In genomic region chr5:75921730-75922387, GRCm38 (mm10) we compare ENCODE assay signal across 13 mouse cellular contexts. TPM values are rescaled to one million over a fixed set of nuclear protein-coding genes. Genes with fewer than 3 reads are reported as not detected.
DNase-seq lines count a peak whose midpoint lies in the region; TF ChIP-seq lines count a peak whose summit lies in the region.
"Had no signal": no experiment of that assay in that cellular context is flagged by ENCODE, and none has a peak within 500 bp of the region (broad histone marks: within the 10 kb centered on the region; RNA-seq: fewer than 3 reads in every experiment).

No protein-coding gene starts in this region.

- H3K36me3 ChIP-seq in kidney, adult 2 months (ENCODE audit: control insufficient read depth, insufficient read depth, low read length): no peaks in the 10 kb centered on the region
- H3K36me3 ChIP-seq: heart, embryonic 12.5 days had no signal

- 37% methylated on average over 12 of the region's 12 CpGs for WGBS in kidney, adult 2 months

- no peak for DNase-seq in gastrocnemius, adult 2 months
- no peak for DNase-seq in gastrocnemius, adult 8-10 months (ENCODE audit: low spot score in 2 of 2)
- no peak for DNase-seq in kidney, adult 2 months
- no peak for DNase-seq in kidney, adult 8-10 months
- DNase-seq in testis, postnatal 10 days (ENCODE audit: low spot score): peak; percentile 32
- DNase-seq in testis, postnatal 14 days (ENCODE audit: low spot score): no peak
- no peak for DNase-seq in left cerebral cortex, postnatal 36 days (ENCODE audit: low spot score in 2 of 2)
- no peak for DNase-seq in layer of hippocampus, adult 9-10 months (ENCODE audit: low spot score)
- DNase-seq: right cerebral cortex, postnatal 14 days; thymus, postnatal 14 days had no signal

- TF ChIP-seq CTCF in gastrocnemius, adult 2 months (IDR thresholded peaks at IDR 0.05): no peak
- TF ChIP-seq CTCF in kidney, adult 2 months (conservative IDR thresholded peaks at IDR 0.05; ENCODE audit: insufficient read depth, insufficient read length, low read depth, low read length): no peak

- intact Hi-C loops in gastrocnemius, adult 2 months (cut with DNase I): no loop called here
- intact Hi-C loops in left cerebral cortex, postnatal 36 days (cut with DNase I): no loop called here

- H3K4me3 ChIP-seq in gastrocnemius, adult 2 months: no peak overlapping the region
- H3K4me3 ChIP-seq in kidney, adult 2 months (ENCODE audit: insufficient read depth, low read depth, low read length): no peak overlapping the region
- H3K4me3 ChIP-seq: erythroblast, embryonic 14.5 days; heart, embryonic 12.5 days had no signal

- TF ChIP-seq POLR2A in kidney, adult 2 months (IDR thresholded peaks at IDR 0.05; ENCODE audit: low read depth, low read length): no peak

- no peaks in the 10 kb centered on the region for H3K27me3 ChIP-seq in kidney, adult 2 months (replicated peaks; ENCODE audit: control insufficient read depth, insufficient read depth, low read length)
- H3K27me3 ChIP-seq: heart, embryonic 12.5 days had no signal

- 0 out of 2 replicates have a peak overlapping the region, but pooled peaks have one; percentile 36 for H3K27ac ChIP-seq in gastrocnemius, adult 2 months
- peak overlapping the region; percentile 45; the same call in 1 of the 2 replicates for H3K27ac ChIP-seq in kidney, adult 2 months (ENCODE audit: insufficient read depth, low read depth, low read length)

- 0 out of 2 replicates have a peak, but pooled peaks cover 2% of the 10 kb centered on the region for H3K4me1 ChIP-seq in kidney, adult 2 months (ENCODE audit: control insufficient read depth, insufficient read depth, low read length)

RNA-seq across cellular contexts. Expression of gene Kdr, which starts 56.4 kb away (rescaled TPM):
- 10 to 100 TPM; 11.8 to 16.9 TPM for total RNA-seq in gastrocnemius, adult 2 months (2021)
- total RNA-seq in gastrocnemius, adult 8-10 months (2022): 10 to 100 TPM; 11.1 to 14.3 (median 11.5) TPM
- polyA plus RNA-seq in kidney, adult 2 months (2012; rRNA removed): 28.0 and 32.3 TPM in 2 replicates
- total RNA-seq in left cerebral cortex, postnatal 36 days (2021): 1 to 10 TPM; 7.3 to 7.5 TPM
- total RNA-seq: monocyte, adult 5-6 weeks had no signal
